Mouse (Mus musculus): ENCODE data around the gene Rad52.

Rad52 gene

DNA sequence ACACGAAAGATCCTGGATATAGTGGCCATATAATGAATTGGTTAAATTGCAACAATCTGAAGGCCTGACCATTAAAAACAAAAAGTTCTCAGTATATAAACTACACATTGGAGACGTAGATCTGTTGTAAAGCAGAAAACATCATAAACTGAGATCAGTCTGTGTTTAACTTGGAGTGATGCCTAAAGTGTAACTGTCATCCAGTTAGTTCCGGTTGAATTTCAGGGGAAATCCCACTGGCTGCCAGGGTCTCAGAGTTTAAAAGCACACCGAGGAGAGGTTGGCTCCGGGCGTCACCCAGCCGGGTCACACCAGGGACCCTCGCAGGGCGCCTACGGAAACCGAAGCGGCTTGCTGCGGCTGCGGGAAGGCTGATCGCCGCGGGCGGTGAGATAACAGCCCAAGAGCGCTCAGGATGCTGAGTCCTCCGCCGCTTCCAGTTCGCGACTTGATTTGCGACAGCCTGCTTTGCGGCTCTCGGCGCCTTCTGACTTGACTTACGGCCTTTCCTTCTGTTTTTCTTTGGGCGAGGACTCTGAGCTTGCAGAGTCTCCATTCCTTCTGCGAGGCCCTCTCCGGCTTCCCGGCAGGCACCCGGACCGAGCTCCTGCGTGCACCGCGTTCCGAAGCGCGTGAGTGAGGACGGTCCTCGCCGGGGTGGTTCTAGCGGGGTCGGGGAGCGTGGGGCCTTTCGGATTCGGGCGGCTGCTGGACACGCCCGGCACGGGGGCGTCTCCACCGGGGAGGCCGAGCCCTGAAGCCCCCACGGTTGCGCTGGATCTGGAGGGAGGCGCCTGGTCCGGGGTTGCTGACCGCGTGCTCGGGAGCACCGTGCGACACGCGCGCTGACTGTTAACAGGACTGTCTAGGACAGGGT is at the start of gene Rad52:
Gene Rad52, plus strand, starts transcription at position 495 of the 877 bp plus-strand sequence.
- DNase-seq (ENCODE audit: low spot score): peak; percentile 84

DNA sequence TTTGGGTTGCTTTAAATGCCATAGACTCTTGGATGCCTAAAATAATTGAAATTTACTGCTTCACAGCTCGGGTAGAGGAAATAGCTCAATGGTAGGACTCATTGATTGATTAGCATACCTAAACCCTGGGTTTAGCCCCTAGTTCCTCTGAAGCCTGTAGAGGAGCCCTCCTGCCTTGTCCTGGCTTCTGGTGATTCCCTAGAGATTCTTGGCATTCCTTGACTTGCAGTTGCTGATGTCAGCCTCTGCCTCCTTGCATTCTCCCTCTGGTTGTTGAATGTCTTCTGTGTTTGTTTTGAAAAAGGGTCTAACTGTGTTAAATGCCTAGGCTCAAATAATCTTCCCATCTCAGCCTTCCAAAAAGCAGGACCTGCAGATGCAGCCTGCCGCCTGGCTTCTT is 48.3 kb upstream of the Rad52 start:
- DNase-seq (ENCODE audit: low spot score): no peak

DNA sequence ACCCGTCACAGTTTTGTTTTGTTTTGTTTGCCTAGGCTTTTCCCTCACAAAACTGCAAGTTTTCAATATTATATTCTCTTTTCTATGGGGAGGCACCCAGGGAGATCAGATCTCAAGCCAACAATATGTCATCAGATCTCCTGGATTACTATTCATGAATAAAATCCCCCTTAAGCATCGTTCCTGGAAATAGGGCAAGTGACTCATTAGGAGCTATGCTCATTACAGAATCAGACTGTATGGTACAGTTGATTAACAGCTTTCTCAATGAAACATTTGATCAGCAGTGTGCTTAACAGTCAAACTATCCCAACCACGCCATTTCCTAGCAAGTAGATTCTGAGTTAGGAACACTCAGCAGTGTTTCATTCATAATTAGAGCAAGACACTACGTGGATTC is 47.0 kb upstream of the Rad52 start:
- DNase-seq (ENCODE audit: low spot score): no peak

DNA sequence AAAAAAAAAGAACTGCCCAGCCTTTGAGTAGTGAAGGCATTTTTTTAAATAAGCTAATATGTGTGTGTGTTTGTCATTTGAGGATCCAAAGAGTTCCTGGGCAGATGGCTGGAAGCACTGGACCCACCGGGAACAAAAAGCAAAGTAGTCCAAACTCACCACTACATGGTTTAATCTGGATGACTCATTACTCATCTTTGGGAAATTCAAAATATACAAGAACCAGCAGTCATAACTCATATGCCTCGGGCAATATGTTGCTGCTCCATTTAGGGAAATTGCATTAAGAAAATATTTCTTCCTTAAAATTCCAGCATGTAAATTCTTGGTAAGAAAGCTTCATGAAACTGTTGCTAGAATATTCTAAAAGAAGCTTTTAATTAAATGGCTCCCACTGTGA is 42.3 kb upstream of the Rad52 start:
- DNase-seq (ENCODE audit: low spot score): no peak

DNA sequence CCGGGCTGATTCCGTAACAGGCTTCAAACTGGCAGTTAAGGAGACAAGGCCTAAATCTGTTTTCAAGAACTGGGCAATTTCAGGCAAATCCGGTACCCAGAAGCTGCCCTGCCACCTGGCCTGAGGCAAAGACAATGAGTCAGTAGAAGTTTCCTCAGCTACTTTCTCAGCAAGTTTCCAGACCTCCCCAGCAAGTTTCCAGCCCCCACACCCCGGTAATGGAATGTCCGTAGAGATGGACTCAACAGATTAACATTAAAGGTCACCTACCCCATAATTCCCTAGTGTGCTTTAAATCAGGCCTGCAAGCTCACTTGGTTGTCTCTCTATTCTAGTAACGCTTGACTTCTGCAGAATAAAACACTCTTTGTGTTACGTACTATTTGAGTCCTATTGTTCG is 41.0 kb upstream of the Rad52 start:
- no peak for DNase-seq (ENCODE audit: low spot score)

DNA sequence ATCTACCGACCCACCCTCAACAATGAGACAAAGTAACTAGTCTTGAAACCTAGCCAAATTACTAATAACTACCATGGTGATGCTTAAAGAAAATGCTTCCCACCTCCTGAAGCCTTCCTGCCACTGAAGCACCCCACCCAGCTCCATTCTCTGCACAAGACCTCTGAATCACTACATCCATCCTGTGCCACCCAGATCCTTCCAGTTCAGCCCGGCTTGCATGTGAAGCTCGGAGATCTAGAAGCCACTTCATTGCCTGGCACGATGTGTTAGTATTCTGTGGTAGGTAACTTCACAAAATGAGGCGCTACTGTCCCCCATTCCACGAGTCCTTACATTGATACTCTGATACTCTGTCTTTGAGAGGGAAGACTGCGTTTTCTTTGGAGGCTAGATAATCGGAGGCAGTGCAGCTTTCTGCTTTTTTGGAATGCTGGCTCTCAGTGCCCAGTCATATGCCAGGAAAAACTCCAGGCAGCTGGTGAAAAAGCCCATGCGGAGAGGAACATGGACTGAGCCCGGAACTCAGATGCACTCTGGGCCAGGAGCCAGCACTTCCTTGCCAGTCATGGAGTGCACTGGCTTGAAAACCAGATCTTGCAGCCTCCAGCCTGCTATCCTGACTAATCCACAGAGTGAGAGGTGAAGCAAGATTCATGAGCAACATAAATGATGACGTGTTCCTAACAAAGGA is 38.0 kb upstream of the Rad52 start:
- DNase-seq (ENCODE audit: low spot score): no peak

DNA sequence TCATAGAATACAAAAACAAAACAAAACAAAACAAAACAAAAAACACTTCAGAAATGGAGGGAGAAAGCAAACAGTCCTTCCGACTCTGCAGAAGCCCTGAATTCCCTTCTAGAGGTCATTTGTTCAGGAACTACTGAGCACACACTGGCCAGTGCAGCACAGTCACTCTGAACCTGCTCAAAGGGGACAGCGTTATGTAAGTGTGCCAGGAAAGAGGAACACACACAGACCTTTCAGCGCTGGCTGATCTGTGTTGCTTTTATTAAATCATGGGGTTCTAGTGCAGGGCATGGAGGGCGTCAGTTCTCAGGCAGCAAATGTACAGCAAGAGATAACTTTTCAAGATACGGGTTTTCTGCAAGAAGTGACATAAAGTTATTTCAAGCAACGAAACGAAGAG is 19.3 kb upstream of the Rad52 start:
- DNase-seq (ENCODE audit: low spot score): no peak

DNA sequence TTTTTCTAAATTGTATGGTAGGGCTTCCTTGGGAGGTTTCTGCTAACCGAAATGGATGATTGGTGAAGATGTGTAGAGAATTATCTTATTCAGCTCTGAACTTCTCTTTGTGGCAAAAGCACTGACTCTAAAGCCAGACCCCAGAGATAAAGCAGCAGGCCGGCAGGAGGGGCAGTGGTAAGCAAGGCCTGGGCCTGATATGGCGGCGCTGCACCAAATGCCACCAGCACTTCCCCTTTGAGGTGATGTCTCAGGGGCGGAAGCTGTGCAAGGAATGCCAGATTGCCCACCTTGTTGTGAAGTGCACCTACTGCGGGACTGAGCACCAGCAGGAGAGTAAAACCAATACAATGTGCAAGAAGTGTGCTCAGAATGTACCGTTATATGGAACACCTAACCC is 9.8 kb upstream of the Rad52 start:
- no peak for DNase-seq (ENCODE audit: low spot score)

DNA sequence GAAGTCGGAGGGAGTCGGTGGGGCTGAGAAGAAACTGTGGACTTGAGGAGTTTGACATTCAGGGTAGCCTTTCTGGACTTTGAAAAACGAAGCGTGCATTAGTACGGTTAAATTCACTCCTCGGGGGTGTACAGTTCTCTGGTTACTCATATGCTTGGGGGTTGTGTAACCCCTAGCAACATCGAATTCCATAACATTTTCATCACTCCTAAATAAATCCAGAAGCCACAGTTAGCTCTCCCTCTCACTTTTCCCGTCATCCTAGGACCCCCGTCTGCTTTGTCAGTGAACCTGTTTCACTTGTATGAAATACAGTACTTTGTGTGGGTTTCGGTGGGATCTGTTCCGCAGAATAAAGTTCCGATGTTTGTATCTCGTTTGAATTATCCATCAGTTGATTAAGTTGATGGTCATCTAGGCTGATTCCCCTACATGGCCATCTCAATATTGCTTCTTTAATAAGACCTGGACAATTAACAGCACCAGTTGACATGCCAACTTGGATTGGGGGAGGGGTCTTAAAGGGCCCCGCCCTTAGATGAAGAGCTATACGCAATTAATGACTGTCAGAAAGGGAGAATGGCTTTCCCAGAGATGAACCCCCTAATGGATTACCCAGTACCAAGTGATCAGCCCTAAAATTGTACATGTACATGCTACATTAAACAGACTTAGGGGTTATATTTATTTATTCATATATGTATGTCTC is 737 bp downstream of the Rad52 start:
- no peak for DNase-seq (ENCODE audit: low spot score)

DNA sequence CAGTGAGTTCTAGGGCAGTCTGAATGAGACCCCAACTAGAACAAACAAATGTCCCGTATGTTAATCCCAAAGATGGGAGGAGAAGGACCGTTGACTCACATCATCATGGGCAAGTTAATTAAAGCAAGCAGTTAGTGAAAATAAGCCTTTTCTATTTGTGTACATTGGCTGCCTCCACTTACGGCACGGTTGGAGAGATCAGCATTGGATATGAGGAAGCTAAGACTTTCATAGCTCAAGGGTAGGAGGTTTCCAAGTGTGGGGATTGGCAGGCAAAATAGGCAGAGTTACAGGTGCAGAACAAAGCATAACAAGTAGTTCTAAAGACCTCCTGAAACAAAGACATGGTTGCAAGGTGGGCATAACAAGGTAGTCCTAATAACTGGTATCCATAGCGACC is 3.0 kb downstream of the Rad52 start:
- no peak for DNase-seq (ENCODE audit: low spot score)

DNA sequence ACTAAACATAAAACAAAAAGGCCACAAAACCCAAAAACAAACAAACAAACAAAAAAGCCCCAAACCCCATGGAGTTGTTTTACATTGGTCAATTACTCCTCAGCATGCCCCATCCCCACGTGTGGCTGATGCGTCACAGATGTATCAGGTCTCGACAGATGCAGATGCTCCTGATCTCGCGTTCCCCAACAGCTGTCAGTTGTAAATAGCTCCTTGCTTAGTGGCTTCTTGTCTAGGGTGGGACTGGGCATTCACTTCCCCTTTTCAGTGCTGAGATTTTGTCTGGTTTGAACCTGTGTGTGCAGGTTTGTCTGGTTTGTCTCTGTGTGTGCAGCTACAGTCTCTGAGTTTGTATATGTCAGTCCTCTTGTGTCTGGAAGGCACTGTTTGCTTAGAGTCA is 9.5 kb downstream of the Rad52 start:
- DNase-seq (ENCODE audit: low spot score): no peak

DNA sequence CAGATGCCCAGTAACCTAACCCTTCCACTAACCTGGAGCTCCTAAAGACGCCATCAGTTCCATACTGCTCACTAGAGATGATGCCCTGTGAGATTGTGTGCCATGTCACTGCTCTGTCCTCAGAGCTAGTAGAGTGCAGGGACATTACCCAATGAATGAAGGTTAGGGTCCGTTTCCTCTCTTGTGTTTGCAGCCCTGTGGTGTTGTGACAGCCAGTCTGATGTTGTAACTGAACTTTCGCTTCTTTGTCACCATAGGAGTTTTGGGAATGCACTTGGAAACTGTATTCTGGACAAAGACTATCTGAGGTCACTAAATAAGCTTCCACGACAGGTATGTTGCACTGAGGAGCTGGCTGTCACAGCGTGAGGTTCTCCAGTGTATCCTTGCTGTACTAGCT is 13.2 kb downstream of the Rad52 start:
- no peak for DNase-seq (ENCODE audit: low spot score)

DNA sequence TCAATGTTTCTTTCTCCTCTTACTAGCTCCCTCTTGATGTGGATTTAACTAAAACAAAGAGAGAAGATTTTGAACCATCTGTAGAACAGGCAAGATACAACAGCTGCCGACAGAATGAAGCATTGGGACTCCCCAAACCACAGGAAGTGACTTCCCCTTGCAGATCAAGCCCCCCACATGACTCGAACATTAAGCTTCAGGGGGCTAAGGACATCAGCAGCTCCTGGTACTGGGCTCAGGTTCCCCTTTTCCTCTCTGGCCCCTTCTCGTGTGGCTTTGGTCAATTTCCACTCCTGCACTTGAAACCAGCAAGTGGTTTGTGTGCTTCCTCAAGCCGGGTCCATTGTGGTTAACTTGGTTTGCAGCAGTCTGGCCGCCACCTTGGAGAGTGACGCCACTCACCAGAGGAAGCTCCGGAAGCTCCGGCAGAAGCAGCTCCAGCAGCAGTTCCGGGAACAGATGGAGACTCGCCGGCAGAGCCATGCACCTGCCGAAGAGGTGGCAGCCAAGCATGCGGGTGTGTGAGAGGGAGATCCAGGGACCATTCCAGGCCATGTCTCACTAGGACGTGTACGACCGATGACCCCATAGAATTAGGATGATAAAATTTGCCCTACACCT is 16.2 kb downstream of the Rad52 start:
- peak; percentile 68 for DNase-seq (ENCODE audit: low spot score)

DNA sequence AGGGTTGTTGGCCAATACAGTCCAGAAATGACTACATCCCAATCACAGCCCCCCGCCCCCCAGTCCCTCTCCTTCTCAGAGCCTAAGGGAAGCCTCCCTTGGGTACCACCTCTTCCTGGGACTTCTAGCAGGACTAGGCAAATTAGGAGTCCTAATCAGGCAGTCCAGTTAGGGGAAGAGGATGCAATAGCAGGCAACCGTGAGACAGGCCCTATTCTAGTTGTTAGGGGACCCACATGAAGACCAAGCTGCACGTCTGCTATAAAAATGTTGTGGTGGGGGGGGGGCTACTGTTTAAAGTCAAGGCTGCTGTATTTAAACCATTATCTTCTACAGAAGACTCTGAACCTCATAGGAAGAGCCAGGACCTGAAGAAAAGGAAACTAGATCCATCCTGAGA is 19.6 kb downstream of the Rad52 start:
- no peak for DNase-seq (ENCODE audit: low spot score)

DNA sequence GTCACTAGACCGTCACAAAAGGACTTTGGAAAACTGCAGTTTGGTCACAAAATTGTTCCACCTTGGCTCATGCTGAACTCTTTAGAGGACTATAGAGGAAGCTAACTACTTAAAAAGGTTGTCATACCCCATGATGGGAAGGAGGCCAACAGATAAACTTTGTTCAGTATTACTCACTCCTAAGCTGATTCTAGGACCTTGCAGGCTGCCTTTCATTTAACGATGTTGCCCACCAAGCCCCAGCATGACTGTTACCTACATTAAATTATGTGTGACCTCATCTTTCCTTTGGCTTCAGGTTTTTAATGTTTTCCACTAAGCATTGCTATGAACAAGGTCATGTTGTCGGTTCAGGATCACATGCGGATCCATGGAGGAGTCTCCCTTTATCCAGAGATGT is 20.0 kb downstream of the Rad52 start:
- no peak for DNase-seq (ENCODE audit: low spot score)

DNA sequence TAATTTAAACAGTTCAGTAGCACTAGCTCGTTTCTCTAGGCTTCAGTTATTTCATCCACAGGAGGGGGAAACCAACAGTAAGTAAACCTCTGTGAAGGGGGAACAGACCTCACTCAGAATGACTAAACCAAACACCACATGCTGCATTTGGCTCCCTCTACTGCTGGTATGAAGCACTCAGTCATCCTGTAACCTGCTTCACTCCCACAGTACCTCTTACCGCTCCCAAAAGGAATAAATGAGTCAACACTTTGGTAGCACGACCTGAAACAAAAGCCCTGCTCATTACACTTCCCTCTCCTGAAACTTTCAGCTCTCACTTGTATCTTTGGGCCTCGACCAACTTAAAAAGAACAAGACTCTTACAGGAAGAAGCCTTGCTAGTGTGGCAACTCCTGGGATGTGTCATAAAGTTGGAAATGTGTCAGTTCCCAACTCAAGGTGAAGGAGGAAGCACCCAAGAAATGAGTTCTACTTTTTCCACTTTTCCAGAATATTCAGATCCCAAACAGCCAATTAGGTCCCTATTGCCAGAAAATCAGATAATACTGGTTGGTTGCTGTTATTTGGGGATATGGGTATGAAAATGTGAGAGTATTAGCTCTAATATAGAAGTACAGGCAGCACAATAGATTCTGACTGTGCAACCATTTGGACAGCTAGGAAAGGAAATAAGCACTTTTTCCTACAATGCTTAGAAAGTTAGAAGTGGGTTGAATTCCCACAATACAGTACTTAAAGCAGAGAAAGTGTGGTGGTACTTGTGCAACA is 21.9 kb downstream of the Rad52 start:
- no peak for DNase-seq (ENCODE audit: low spot score)
